Mouse (Mus musculus) heart, embryonic 15.5 days (tissue): ENCODE measurements around the gene Cdkal1. TPM values are rescaled to one million over a fixed set of nuclear protein-coding genes. Genes with fewer than 3 reads are reported as not detected.
A peak's percentile ranks its signal among the peaks of the same experiment; 100 is the strongest.

Source experiments
- ATAC-seq: fragments of 200-750 bp; cut with Nextera tagmentation; replicated peaks from 2 replicates; pipeline ENCODE4 v1.8.0; 2017; ENCODE audit warnings: low read depth, moderate TSS enrichment; ENCODE audit not compliant: insufficient number of reproducible peaks, insufficient read depth, low FRiP score
- H3K27ac ChIP-seq: fragments of 300-500 bp; sonication (generic); 2 replicates; pipeline ENCODE4 v1.5.1; 2015; ENCODE audit warnings: mild to moderate bottlenecking, inconsistent platforms
- H3K27me3 ChIP-seq: fragments of 300-500 bp; sonication (generic); 2 replicates; pipeline ENCODE4 v1.6.1; 2015; ENCODE audit warnings: inconsistent platforms
- H3K36me3 ChIP-seq: fragments of 300-500 bp; sonication (generic); 2 replicates; pipeline ENCODE4 v1.6.1; 2015; ENCODE audit warnings: mild to moderate bottlenecking, inconsistent platforms
- H3K4me1 ChIP-seq: fragments of 300-500 bp; sonication (generic); replicated peaks from 2 replicates; pipeline ENCODE4 v1.6.1; 2015; ENCODE audit warnings: inconsistent platforms
- H3K4me2 ChIP-seq: fragments of 300-500 bp; sonication (generic); 2 replicates; pipeline ENCODE4 v1.6.1; 2015; ENCODE audit warnings: inconsistent platforms, mild to moderate bottlenecking, moderate library complexity
- H3K4me3 ChIP-seq: fragments of 300-500 bp; sonication (generic); 2 replicates; pipeline ENCODE4 v1.5.1; 2015; ENCODE audit warnings: mild to moderate bottlenecking, inconsistent platforms
- H3K9ac ChIP-seq: fragments of 300-500 bp; sonication (generic); 2 replicates; pipeline ENCODE4 v1.6.1; 2015; ENCODE audit warnings: mild to moderate bottlenecking, inconsistent platforms
- H3K9me3 ChIP-seq: fragments of 300-500 bp; sonication (generic); replicated peaks from 2 replicates; pipeline ENCODE4 v1.6.1; 2016; ENCODE audit warnings: inconsistent platforms
- WGBS: fragments of 180-500 bp; shearing (Covaris S2); methylation state at CpG from one replicate; pipeline ENCODE4 v1.1.7; 2015; ENCODE audit warnings: mixed read lengths; 5-methylcytosine and 5-hydroxymethylcytosine counted together
- polyA plus RNA-seq: library from polyadenylated mRNA; unstranded; fragments of >200 nt; fragmentation: Nextera tagmentation; extraction: Ambion mirVana; gene quantifications from 2 replicates; pipeline ENCODE4 v1.2.1, GENCODE M21; 2015

Gene Cdkal1
- polyA plus RNA-seq, 1 experiment from 2014 or later, result 24.4 TPM

GRCm38 (mm10) chr13:29766377-29766776 lies 89.1 kb downstream of the Cdkal1 start:
- 63% methylated on average over 8 of the region's 8 CpGs for WGBS
- no peak overlapping the region for H3K4me2 ChIP-seq
- H3K9ac ChIP-seq, result no peak overlapping the region
- H3K9me3 ChIP-seq, result no peaks in the 10 kb centered on the region
- H3K27ac ChIP-seq, result no peak overlapping the region
- peaks cover 29% of the 10 kb centered on the region; the same call in 1 of the 2 replicates for H3K4me1 ChIP-seq
- no peaks in the 10 kb centered on the region for H3K36me3 ChIP-seq
- ATAC-seq, result no peak
- no peaks in the 10 kb centered on the region for H3K27me3 ChIP-seq
- no peak overlapping the region for H3K4me3 ChIP-seq

DNA sequence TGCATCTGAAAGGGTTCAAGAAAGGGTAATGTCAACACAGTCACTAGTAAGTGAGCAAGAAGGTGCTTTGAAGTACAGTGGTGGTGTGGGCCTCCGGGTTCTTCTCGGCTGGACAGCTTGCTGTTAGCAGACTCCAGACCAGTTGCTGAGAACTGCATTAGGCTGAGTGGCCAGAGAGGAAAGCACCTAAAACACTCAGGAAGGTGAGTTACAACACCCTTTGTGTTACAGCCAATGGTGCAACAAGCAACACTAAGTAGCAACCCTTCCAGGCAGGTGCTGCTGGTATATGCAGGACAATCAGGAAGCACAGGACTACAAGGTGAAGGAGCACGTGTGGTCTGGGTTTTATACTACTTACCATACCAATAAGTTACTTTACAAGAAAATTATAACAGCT lies 90.2 kb downstream of the Cdkal1 start:
- 28% methylated on average over 3 of the region's 3 CpGs for WGBS
- H3K4me2 ChIP-seq, result no peak overlapping the region
- ATAC-seq, result no peak
- peaks cover 24% of the 10 kb centered on the region; the same call in 1 of the 2 replicates for H3K4me1 ChIP-seq
- H3K9ac ChIP-seq, result no peak overlapping the region
- no peak overlapping the region for H3K4me3 ChIP-seq
- no peak overlapping the region for H3K27ac ChIP-seq
- H3K27me3 ChIP-seq, result no peaks in the 10 kb centered on the region
- H3K9me3 ChIP-seq, result no peaks in the 10 kb centered on the region
- H3K36me3 ChIP-seq, result no peaks in the 10 kb centered on the region

- 73% methylated on average over 5 of the region's 5 CpGs for WGBS
- H3K9me3 ChIP-seq, result no peaks in the 10 kb centered on the region
Observed at GRCm38 (mm10) chr13:29759691-29760467, 95.6 kb downstream of the Cdkal1 start.

GRCm38 (mm10) chr13:29756052-29756451 lies 99.4 kb downstream of the Cdkal1 start:
- 37% methylated on average over 3 of the region's 3 CpGs for WGBS
- ATAC-seq, result no peak
- no peak overlapping the region for H3K9ac ChIP-seq
- no peaks in the 10 kb centered on the region for H3K36me3 ChIP-seq
- H3K4me1 ChIP-seq, result no peaks in the 10 kb centered on the region; the same call in 1 of the 2 replicates
- H3K4me3 ChIP-seq, result no peak overlapping the region
- H3K4me2 ChIP-seq, result no peak overlapping the region
- H3K9me3 ChIP-seq, result no peaks in the 10 kb centered on the region
- no peak overlapping the region for H3K27ac ChIP-seq
- no peaks in the 10 kb centered on the region for H3K27me3 ChIP-seq

More at GRCm38 (mm10) chr13:29759691-29760467, 95.6 kb downstream of the Cdkal1 start:
- Histone ChIP-seq H3K4me2 (no peak overlapping the region), H3K9ac (no peak overlapping the region), H3K27me3 (no peaks in the 10 kb centered on the region), H3K4me1 (peaks cover under 1% of the 10 kb centered on the region; the same call in 1 of the 2 replicates), H3K27ac (no peak overlapping the region), H3K36me3 (no peaks in the 10 kb centered on the region), H3K4me3 (no peak overlapping the region)
- no peak for ATAC-seq

DNA sequence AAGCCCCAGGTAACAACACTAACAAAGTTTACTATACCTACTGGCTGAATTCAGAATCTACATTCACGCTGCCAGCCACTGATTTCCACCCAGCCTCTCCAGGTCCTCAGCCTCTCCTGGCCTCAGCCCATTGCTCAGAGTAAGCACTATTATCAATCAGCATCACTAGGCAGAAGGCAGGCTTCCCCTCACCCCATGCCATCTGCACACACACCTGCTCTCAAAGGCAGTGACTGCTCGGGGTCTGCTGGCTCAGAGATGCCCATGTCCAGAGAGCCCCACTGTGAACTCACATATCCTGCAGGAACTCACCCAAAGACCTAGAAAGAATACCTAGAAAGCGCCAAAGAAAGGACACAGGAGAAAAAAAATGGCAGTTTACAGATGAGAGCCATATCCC lies 102.2 kb downstream of the Cdkal1 start:
- WGBS, result 90% methylated on average over 3 of the region's 3 CpGs
- Histone ChIP-seq H3K9ac (no peak overlapping the region), H3K27me3 (no peaks in the 10 kb centered on the region), H3K4me1 (no peaks in the 10 kb centered on the region), H3K27ac (no peak overlapping the region), H3K36me3 (no peaks in the 10 kb centered on the region), H3K4me3 (no peak overlapping the region), H3K4me2 (no peak overlapping the region), H3K9me3 (no peaks in the 10 kb centered on the region)
- no peak for ATAC-seq

DNA sequence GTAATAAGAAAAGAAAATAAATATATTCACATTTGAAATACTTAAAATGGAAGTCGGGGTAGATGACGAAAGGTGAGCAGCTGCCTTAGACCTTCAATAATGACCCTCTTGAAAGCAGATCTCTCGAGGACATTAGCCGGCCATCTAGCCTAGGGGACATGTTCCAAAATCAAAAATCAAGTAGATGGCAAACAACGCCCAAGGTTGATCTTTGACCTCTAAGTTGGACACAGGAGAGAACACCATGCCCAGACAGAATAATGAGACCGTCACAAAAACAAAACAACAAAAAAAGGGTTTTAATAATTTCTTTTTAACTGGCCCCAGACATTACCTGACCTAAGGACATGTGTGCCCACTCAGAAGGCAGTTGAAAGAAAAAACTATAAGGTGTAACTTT lies 103.4 kb downstream of the Cdkal1 start:
- no peak overlapping the region for H3K27ac ChIP-seq
- no peak overlapping the region for H3K9ac ChIP-seq
- 88% methylated on average over 6 of the region's 6 CpGs for WGBS
- no peaks in the 10 kb centered on the region for H3K27me3 ChIP-seq
- H3K36me3 ChIP-seq, result no peaks in the 10 kb centered on the region
- no peaks in the 10 kb centered on the region for H3K9me3 ChIP-seq
- ATAC-seq, result no peak
- H3K4me3 ChIP-seq, result no peak overlapping the region
- no peaks in the 10 kb centered on the region for H3K4me1 ChIP-seq
- no peak overlapping the region for H3K4me2 ChIP-seq

DNA sequence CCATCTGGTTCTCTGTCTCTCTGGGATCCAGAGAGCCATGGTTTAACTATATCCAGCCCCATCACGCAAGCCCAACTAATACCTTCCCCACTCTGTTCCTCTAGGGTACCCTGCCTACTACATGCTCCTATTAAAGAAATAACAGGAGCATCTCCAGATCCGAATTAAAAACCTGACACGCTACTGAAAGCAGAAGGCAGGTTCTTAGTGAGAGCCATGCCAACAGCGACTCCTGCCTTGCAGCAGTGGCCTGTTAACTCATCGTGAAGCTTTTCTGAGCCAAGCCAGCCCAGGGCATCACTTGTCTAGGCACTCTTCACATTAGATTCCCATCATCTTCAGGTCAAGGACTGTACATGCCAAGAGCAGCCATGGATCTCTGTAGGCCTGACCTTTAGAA lies 104.3 kb downstream of the Cdkal1 start:
- Histone ChIP-seq H3K4me3 (no peak overlapping the region), H3K9me3 (no peaks in the 10 kb centered on the region), H3K36me3 (no peaks in the 10 kb centered on the region), H3K4me1 (no peaks in the 10 kb centered on the region), H3K4me2 (no peak overlapping the region), H3K27me3 (no peaks in the 10 kb centered on the region), H3K9ac (no peak overlapping the region), H3K27ac (no peak overlapping the region)
- 91% methylated on average over 5 of the region's 5 CpGs for WGBS
- no peak for ATAC-seq

- no peak overlapping the region for H3K27ac ChIP-seq
- H3K36me3 ChIP-seq, result no peaks in the 10 kb centered on the region
- 90% methylated on average over 3 of the region's 3 CpGs for WGBS
- ATAC-seq, result no peak
- 0 out of 2 replicates have a peak, but pooled peaks cover 5% of the 10 kb centered on the region for H3K4me1 ChIP-seq
- H3K4me2 ChIP-seq, result no peak overlapping the region
- no peak overlapping the region for H3K4me3 ChIP-seq
- no peaks in the 10 kb centered on the region for H3K9me3 ChIP-seq
- H3K9ac ChIP-seq, result no peak overlapping the region
- H3K27me3 ChIP-seq, result no peaks in the 10 kb centered on the region
Observed at GRCm38 (mm10) chr13:29747347-29747647, 108.2 kb downstream of the Cdkal1 start.

DNA sequence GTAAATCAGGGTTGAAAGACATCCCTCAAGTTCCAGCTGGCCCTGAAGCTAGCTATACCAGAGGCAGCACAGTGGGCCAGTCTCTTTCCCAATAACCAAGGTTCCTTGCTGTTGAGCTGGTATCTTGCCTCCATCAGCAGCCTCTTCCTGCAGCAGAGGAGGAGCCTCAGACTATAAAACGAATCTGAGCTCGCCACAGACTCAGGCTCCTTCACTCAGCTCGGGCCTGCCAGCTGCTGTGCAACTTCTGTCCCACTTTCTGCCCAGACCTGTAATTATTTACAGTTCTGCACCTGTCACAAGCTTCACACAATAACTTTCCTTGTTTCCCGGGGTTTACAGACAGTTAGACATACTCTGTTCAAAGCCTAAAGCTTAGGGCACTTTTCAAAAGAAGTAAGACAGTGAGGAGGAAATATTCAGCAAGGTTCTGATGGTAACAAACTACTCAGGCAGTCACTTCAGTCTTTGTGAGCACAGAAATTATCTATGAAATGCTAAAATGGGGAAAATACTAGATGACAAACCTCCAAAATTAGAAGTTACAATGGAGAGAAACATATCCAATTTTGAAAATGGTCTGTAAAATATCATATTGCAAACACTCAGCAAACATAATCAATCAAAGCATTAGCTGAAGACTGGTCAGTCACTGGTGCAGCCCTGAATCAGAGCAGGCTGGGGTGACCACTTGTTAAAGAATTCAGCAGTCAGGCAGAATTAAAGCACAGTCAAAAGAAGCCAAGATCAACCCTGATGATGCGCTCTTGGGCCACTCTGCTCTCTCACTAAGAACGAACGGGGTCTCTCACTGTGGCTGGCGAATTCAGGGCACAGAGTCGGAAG lies 108.8 kb downstream of the Cdkal1 start:
- H3K4me2 ChIP-seq, result no peak overlapping the region
- H3K4me1 ChIP-seq, result 0 out of 2 replicates have a peak, but pooled peaks cover 5% of the 10 kb centered on the region
- no peak for ATAC-seq
- H3K4me3 ChIP-seq, result no peak overlapping the region
- H3K9ac ChIP-seq, result no peak overlapping the region
- H3K9me3 ChIP-seq, result no peaks in the 10 kb centered on the region
- no peaks in the 10 kb centered on the region for H3K27me3 ChIP-seq
- H3K27ac ChIP-seq, result no peak overlapping the region
- H3K36me3 ChIP-seq, result no peaks in the 10 kb centered on the region
- 67% methylated on average over 9 of the region's 9 CpGs for WGBS

DNA sequence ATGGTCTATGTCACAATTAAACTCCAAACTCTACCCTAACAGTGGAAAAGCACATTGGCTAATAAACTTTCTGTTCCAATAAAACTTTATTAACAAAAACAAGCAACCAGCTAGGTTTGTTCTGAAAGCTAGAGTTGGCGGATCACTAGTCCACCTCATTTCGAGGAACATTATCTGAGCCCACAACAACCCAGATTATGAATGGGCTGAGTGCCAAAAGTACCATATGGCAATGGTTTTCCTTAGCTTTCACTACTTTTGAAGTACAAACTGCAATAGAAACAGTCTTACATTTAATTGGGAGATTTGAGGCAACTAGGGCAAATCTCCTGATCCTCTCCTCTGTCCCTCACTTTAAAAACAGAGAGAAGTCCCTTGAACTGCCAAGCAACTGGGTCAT lies 110.4 kb downstream of the Cdkal1 start:
- no peak for ATAC-seq
- Histone ChIP-seq H3K9me3 (no peaks in the 10 kb centered on the region), H3K4me2 (no peak overlapping the region), H3K27me3 (no peaks in the 10 kb centered on the region), H3K27ac (no peak overlapping the region), H3K36me3 (no peaks in the 10 kb centered on the region), H3K4me1 (0 out of 2 replicates have a peak, but pooled peaks cover 5% of the 10 kb centered on the region), H3K9ac (no peak overlapping the region), H3K4me3 (no peak overlapping the region)
- WGBS, result 57% methylated on average over 2 of the region's 2 CpGs

- no peak for ATAC-seq
- Histone ChIP-seq H3K27me3 (no peaks in the 10 kb centered on the region), H3K9ac (no peak overlapping the region), H3K9me3 (no peaks in the 10 kb centered on the region), H3K4me3 (no peak overlapping the region), H3K36me3 (no peaks in the 10 kb centered on the region), H3K27ac (peak overlapping the region; percentile 26; the same call in 1 of the 2 replicates), H3K4me2 (no peak overlapping the region), H3K4me1 (0 out of 2 replicates have a peak, but pooled peaks cover 5% of the 10 kb centered on the region)
- 70% methylated on average over 3 of the region's 3 CpGs for WGBS
Observed at GRCm38 (mm10) chr13:29744188-29744587, 111.3 kb downstream of the Cdkal1 start.
